13 mouse cellular contexts compared by ENCODE assay signal in the genomic region with DNA sequence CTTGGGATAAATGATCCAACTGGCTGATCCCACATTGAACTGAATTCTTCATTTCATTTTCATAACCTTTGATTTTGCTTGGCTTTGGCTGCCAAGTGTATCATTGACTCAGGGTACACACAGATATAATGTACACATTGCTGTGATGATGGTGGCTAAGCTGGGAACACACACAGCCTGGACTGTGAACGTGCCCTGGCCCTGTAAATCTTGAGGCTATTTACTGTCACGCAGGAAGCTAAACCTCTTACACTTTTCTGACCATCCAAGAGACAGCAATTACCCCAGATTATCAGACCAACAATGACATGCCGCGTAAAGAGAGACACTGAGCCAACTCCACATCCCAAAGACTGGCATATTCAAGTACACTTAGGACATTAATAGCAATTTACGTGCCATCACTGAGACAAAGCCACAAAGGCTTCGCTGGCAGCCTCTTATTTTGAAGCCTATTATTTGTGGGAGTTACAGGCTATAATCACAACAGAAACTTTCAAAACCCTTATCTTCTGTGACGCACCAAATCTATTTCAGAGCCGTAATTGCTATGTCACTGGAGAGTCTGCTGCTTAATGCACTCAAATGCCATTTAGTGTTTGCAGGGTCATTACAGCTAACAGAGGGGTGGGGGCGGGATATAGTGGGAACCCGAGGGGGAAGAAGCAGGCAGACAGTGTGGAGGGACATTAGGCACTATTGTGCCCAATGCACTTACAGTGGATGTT.
DNase-seq lines count a peak whose midpoint lies in the region; ATAC-seq and TF ChIP-seq lines count a peak whose summit lies in the region.
"Had no signal": no experiment of that assay in that cellular context is flagged by ENCODE, and none has a peak within 500 bp of the region (broad histone marks: within the 10 kb centered on the region; RNA-seq: fewer than 3 reads in every experiment).

No protein-coding gene starts in this region.

- TF ChIP-seq CTCF in gastrocnemius, adult 2 months (IDR thresholded peaks at IDR 0.05), result no peak
- TF ChIP-seq CTCF in lung, embryonic 14.5 days (IDR thresholded peaks at IDR 0.05; ENCODE audit: low read depth), result no peak

- no peak overlapping the region for H3K4me2 ChIP-seq in lung, embryonic 14.5 days
- no peak overlapping the region for H3K4me2 ChIP-seq in forebrain, embryonic 12.5 days
- H3K4me2 ChIP-seq in neural tube, embryonic 14.5 days (ENCODE audit: low read depth, low read length), result no peak overlapping the region
- H3K4me2 ChIP-seq: embryonic facial prominence, embryonic 13.5 days; kidney, embryonic 15.5 days had no signal

- no peaks in the 10 kb centered on the region for H3K27me3 ChIP-seq in lung, embryonic 14.5 days (ENCODE audit: insufficient read depth, low read length)
- no peaks in the 10 kb centered on the region for H3K27me3 ChIP-seq in forebrain, embryonic 12.5 days
- H3K27me3 ChIP-seq in neural tube, embryonic 14.5 days (ENCODE audit: control insufficient read depth, insufficient read depth, low read length), result no peaks in the 10 kb centered on the region
- H3K27me3 ChIP-seq: embryonic facial prominence, embryonic 13.5 days; kidney, embryonic 15.5 days had no signal

- H3K4me3 ChIP-seq in gastrocnemius, adult 2 months, result no peak overlapping the region
- no peak overlapping the region for H3K4me3 ChIP-seq in lung, embryonic 14.5 days (ENCODE audit: low read depth, low read length)
- no peak overlapping the region for H3K4me3 ChIP-seq in forebrain, embryonic 12.5 days (replicated peaks)
- H3K4me3 ChIP-seq in neural tube, embryonic 14.5 days (ENCODE audit: low read depth, low read length), result no peak overlapping the region
- H3K4me3 ChIP-seq: embryonic facial prominence, embryonic 13.5 days; kidney, embryonic 15.5 days had no signal

- 68% methylated on average over 10 of the region's 10 CpGs for WGBS in lung, embryonic 14.5 days
- 47% methylated on average over 10 of the region's 10 CpGs for WGBS in forebrain, embryonic 12.5 days
- 28% methylated on average over 10 of the region's 10 CpGs for WGBS in neural tube, embryonic 14.5 days

- no peaks in the 10 kb centered on the region for H3K9me3 ChIP-seq in lung, embryonic 14.5 days (ENCODE audit: low read depth, low read length)
- H3K9me3 ChIP-seq in forebrain, embryonic 12.5 days, result no peaks in the 10 kb centered on the region
- H3K9me3 ChIP-seq in neural tube, embryonic 14.5 days (ENCODE audit: control insufficient read depth, low read length), result no peaks in the 10 kb centered on the region
- H3K9me3 ChIP-seq: embryonic facial prominence, embryonic 13.5 days; kidney, embryonic 15.5 days had no signal

- H3K27ac ChIP-seq in gastrocnemius, adult 2 months, result peak overlapping the region; percentile 8; the same call in 1 of the 2 replicates
- no peak overlapping the region for H3K27ac ChIP-seq in lung, embryonic 14.5 days (ENCODE audit: low read depth)
- H3K27ac ChIP-seq in forebrain, embryonic 12.5 days, result peak overlapping the region; percentile 61
- H3K27ac ChIP-seq in neural tube, embryonic 14.5 days (ENCODE audit: low read depth, low read length), result no peak overlapping the region
- H3K27ac ChIP-seq: embryonic facial prominence, embryonic 13.5 days; kidney, embryonic 15.5 days had no signal

- DNase-seq in gastrocnemius, adult 2 months, result no peak
- no peak for DNase-seq in gastrocnemius, postnatal 25 days
- no peak for DNase-seq in lung, embryonic 14.5 days
- DNase-seq in lung, postnatal 14 days, result no peak
- DNase-seq in ovary, postnatal 10 days (ENCODE audit: low spot score), result no peak
- DNase-seq in adrenal gland, postnatal 36 days, result no peak
- DNase-seq: cerebellum, adult 9-10 months; liver, postnatal 0 days; thymus, postnatal 4 days had no signal

- H3K9ac ChIP-seq in lung, embryonic 14.5 days, result no peak overlapping the region
- no peak overlapping the region for H3K9ac ChIP-seq in forebrain, embryonic 12.5 days
- H3K9ac ChIP-seq in neural tube, embryonic 14.5 days (replicated peaks; ENCODE audit: low read depth, low read length), result no peak overlapping the region
- H3K9ac ChIP-seq: embryonic facial prominence, embryonic 13.5 days; kidney, embryonic 15.5 days; liver, postnatal 0 days had no signal

- H3K4me1 ChIP-seq in lung, embryonic 14.5 days (ENCODE audit: insufficient read depth), result 0 out of 2 replicates have a peak, but pooled peaks cover 2% of the 10 kb centered on the region
- peaks cover 18% of the 10 kb centered on the region for H3K4me1 ChIP-seq in forebrain, embryonic 12.5 days
- peaks cover 20% of the 10 kb centered on the region for H3K4me1 ChIP-seq in neural tube, embryonic 14.5 days (ENCODE audit: control insufficient read depth, insufficient read depth, low read length)

- peak; percentile 24; the same call in 1 of the 2 replicates for ATAC-seq in lung, embryonic 14.5 days (ENCODE audit: insufficient read depth)
- ATAC-seq in forebrain, embryonic 12.5 days (ENCODE audit: low FRiP score), result peak; percentile 88
- ATAC-seq in neural tube, embryonic 14.5 days (ENCODE audit: low read depth), result peak; percentile 80
- ATAC-seq: liver, postnatal 0 days had no signal

- intact Hi-C loops in gastrocnemius, adult 2 months (cut with DNase I), result no loop called here

- peaks cover 8% of the 10 kb centered on the region for H3K36me3 ChIP-seq in lung, embryonic 14.5 days (ENCODE audit: insufficient read depth)
- H3K36me3 ChIP-seq in forebrain, embryonic 12.5 days (replicated peaks), result peaks cover 10% of the 10 kb centered on the region; the same call in 1 of the 2 replicates
- H3K36me3 ChIP-seq in neural tube, embryonic 14.5 days (ENCODE audit: control insufficient read depth, insufficient read depth, low read length), result no peaks in the 10 kb centered on the region

Comparison
In these comparisons a context has a peak if more than half of its experiments do, and no peak if none do; other contexts are left out.
1. H3K27ac ChIP-seq: peak in gastrocnemius, adult 2 months (single experiment) and forebrain, embryonic 12.5 days (single experiment); none in lung, embryonic 14.5 days (single experiment) and neural tube, embryonic 14.5 days (single experiment).
2. ATAC-seq: peak in every context shown above with its lines; median percentile 88 in forebrain, embryonic 12.5 days; 80 in neural tube, embryonic 14.5 days; 24 in lung, embryonic 14.5 days.